In genomic region chr2:144719294-144719693, GRCm38 (mm10) we compare ENCODE assay signal across 18 mouse cellular contexts.
DNase-seq lines count a peak whose midpoint lies in the region; ATAC-seq and TF ChIP-seq lines count a peak whose summit lies in the region.
"Had no signal": no experiment of that assay in that cellular context is flagged by ENCODE, and none has a peak within 500 bp of the region (broad histone marks: within the 10 kb centered on the region; RNA-seq: fewer than 3 reads in every experiment).

No protein-coding gene starts in this region.

- no peak overlapping the region for H3K27ac ChIP-seq in hindbrain, embryonic 14.5 days
- H3K27ac ChIP-seq in hindbrain, embryonic 13.5 days = no peak overlapping the region
- 0 out of 2 replicates have a peak overlapping the region, but pooled peaks have one; percentile 4 for H3K27ac ChIP-seq in lung, postnatal 0 days (ENCODE audit: low read length)
- H3K27ac ChIP-seq in embryonic facial prominence, embryonic 10.5 days (replicated peaks) = peak overlapping the region; percentile 40; the same call in 1 of the 2 replicates
- peak overlapping the region; percentile 40; the same call in 1 of the 2 replicates for H3K27ac ChIP-seq in intestine, embryonic 15.5 days
- H3K27ac ChIP-seq: heart, embryonic 10.5 days; hindbrain, embryonic 12.5 days; neural tube, embryonic 15.5 days had no signal

- no peaks in the 10 kb centered on the region for H3K9me3 ChIP-seq in hindbrain, embryonic 14.5 days (ENCODE audit: control insufficient read depth, low read length)
- no peaks in the 10 kb centered on the region for H3K9me3 ChIP-seq in hindbrain, embryonic 13.5 days
- no peaks in the 10 kb centered on the region for H3K9me3 ChIP-seq in lung, postnatal 0 days (ENCODE audit: low read length)
- H3K9me3 ChIP-seq in embryonic facial prominence, embryonic 10.5 days = no peaks in the 10 kb centered on the region
- no peaks in the 10 kb centered on the region for H3K9me3 ChIP-seq in intestine, embryonic 15.5 days
- H3K9me3 ChIP-seq: heart, embryonic 10.5 days; hindbrain, embryonic 12.5 days; neural tube, embryonic 15.5 days had no signal

- 0 out of 2 replicates have a peak, but pooled peaks have one; percentile 33 for ATAC-seq in hindbrain, embryonic 14.5 days (ENCODE audit: low FRiP score)
- no peak for ATAC-seq in hindbrain, embryonic 13.5 days (ENCODE audit: low FRiP score)
- no peak for ATAC-seq in lung, postnatal 0 days
- ATAC-seq in intestine, embryonic 15.5 days = peak; percentile 35; the same call in 1 of the 2 replicates

- H3K36me3 ChIP-seq in hindbrain, embryonic 14.5 days (replicated peaks; ENCODE audit: control insufficient read depth, insufficient read depth) = no peaks in the 10 kb centered on the region
- no peaks in the 10 kb centered on the region for H3K36me3 ChIP-seq in hindbrain, embryonic 13.5 days
- no peaks in the 10 kb centered on the region for H3K36me3 ChIP-seq in lung, postnatal 0 days (ENCODE audit: insufficient read depth, low read length)
- no peaks in the 10 kb centered on the region for H3K36me3 ChIP-seq in embryonic facial prominence, embryonic 10.5 days (replicated peaks)
- H3K36me3 ChIP-seq in intestine, embryonic 15.5 days = no peaks in the 10 kb centered on the region
- H3K36me3 ChIP-seq: heart, embryonic 10.5 days; hindbrain, embryonic 12.5 days; neural tube, embryonic 15.5 days had no signal

- WGBS in hindbrain, embryonic 14.5 days = 72% methylated on average over 5 of the region's 5 CpGs
- WGBS in hindbrain, embryonic 13.5 days = 80% methylated on average over 5 of the region's 5 CpGs
- 80% methylated on average over 5 of the region's 5 CpGs for WGBS in lung, postnatal 0 days
- WGBS in embryonic facial prominence, embryonic 10.5 days = 79% methylated on average over 5 of the region's 5 CpGs
- WGBS in intestine, embryonic 15.5 days = 71% methylated on average over 5 of the region's 5 CpGs

- TF ChIP-seq EP300 in lung, postnatal 0 days (IDR thresholded peaks at IDR 0.05) = no peak

- H3K4me2 ChIP-seq in hindbrain, embryonic 14.5 days (replicated peaks) = no peak overlapping the region
- H3K4me2 ChIP-seq in hindbrain, embryonic 13.5 days = no peak overlapping the region
- H3K4me2 ChIP-seq in lung, postnatal 0 days (replicated peaks; ENCODE audit: low read depth, low read length) = no peak overlapping the region
- H3K4me2 ChIP-seq in intestine, embryonic 15.5 days (replicated peaks) = no peak overlapping the region
- H3K4me2 ChIP-seq: hindbrain, embryonic 12.5 days; liver, embryonic 11.5 days; neural tube, embryonic 15.5 days had no signal

- no peak for TF ChIP-seq CTCF in lung, postnatal 0 days (IDR thresholded peaks at IDR 0.05)

- no peaks in the 10 kb centered on the region for H3K27me3 ChIP-seq in hindbrain, embryonic 14.5 days (ENCODE audit: control insufficient read depth, insufficient read depth, low read length)
- H3K27me3 ChIP-seq in hindbrain, embryonic 13.5 days = no peaks in the 10 kb centered on the region
- H3K27me3 ChIP-seq in lung, postnatal 0 days (replicated peaks; ENCODE audit: insufficient read depth, low read length) = no peaks in the 10 kb centered on the region
- no peaks in the 10 kb centered on the region for H3K27me3 ChIP-seq in embryonic facial prominence, embryonic 10.5 days (replicated peaks; ENCODE audit: low read depth, poor library complexity, severe bottlenecking)
- H3K27me3 ChIP-seq in intestine, embryonic 15.5 days (replicated peaks) = no peaks in the 10 kb centered on the region
- H3K27me3 ChIP-seq: CH12.LX; hindbrain, embryonic 12.5 days; neural tube, embryonic 15.5 days had no signal

- H3K4me1 ChIP-seq in hindbrain, embryonic 14.5 days (replicated peaks; ENCODE audit: control insufficient read depth, insufficient read depth, low read length) = peaks cover 8% of the 10 kb centered on the region; the same call in 1 of the 2 replicates
- H3K4me1 ChIP-seq in hindbrain, embryonic 13.5 days (replicated peaks) = peaks cover 23% of the 10 kb centered on the region
- H3K4me1 ChIP-seq in lung, postnatal 0 days (ENCODE audit: insufficient read depth, low read depth, low read length) = no peaks in the 10 kb centered on the region
- H3K4me1 ChIP-seq in embryonic facial prominence, embryonic 10.5 days = peaks cover 9% of the 10 kb centered on the region
- H3K4me1 ChIP-seq in intestine, embryonic 15.5 days (replicated peaks) = 0 out of 2 replicates have a peak, but pooled peaks cover 4% of the 10 kb centered on the region

- no peak overlapping the region for H3K9ac ChIP-seq in hindbrain, embryonic 14.5 days
- H3K9ac ChIP-seq in hindbrain, embryonic 13.5 days = no peak overlapping the region
- no peak overlapping the region for H3K9ac ChIP-seq in lung, postnatal 0 days (replicated peaks; ENCODE audit: low read depth)
- H3K9ac ChIP-seq in intestine, embryonic 15.5 days = no peak overlapping the region
- H3K9ac ChIP-seq: hindbrain, embryonic 12.5 days; neural tube, embryonic 15.5 days had no signal

- no peak for DNase-seq in hindbrain, embryonic 14.5 days (ENCODE audit: low spot score)
- no peak for DNase-seq in lung, postnatal 0 days (ENCODE audit: low spot score)
- no peak for DNase-seq in lung, postnatal 25 days (ENCODE audit: low spot score)
- DNase-seq in embryonic facial prominence, embryonic 10.5 days (ENCODE audit: low spot score) = no peak
- DNase-seq in urinary bladder, adult 2 months (ENCODE audit: low spot score) = no peak
- DNase-seq: cerebellum, adult 8-10 months; heart, postnatal 10 days; kidney, adult 18-20 months; kidney, postnatal 10 days; thymus, adult 18-20 months; thymus, postnatal 4 days had no signal

- no peak overlapping the region for H3K4me3 ChIP-seq in hindbrain, embryonic 14.5 days (replicated peaks; ENCODE audit: low read length)
- no peak overlapping the region for H3K4me3 ChIP-seq in hindbrain, embryonic 13.5 days
- no peak overlapping the region for H3K4me3 ChIP-seq in lung, postnatal 0 days (ENCODE audit: low read depth, low read length)
- H3K4me3 ChIP-seq in embryonic facial prominence, embryonic 10.5 days = no peak overlapping the region
- H3K4me3 ChIP-seq in intestine, embryonic 15.5 days (replicated peaks) = no peak overlapping the region
- H3K4me3 ChIP-seq: heart, embryonic 10.5 days; hindbrain, embryonic 12.5 days; neural tube, embryonic 15.5 days had no signal

Comparison
In these comparisons a context has a peak if more than half of its experiments do, and no peak if none do; other contexts are left out.
1. ATAC-seq: peak in hindbrain, embryonic 14.5 days (single experiment) and intestine, embryonic 15.5 days (single experiment); none in hindbrain, embryonic 13.5 days (single experiment) and lung, postnatal 0 days (single experiment).
2. H3K27ac ChIP-seq: peak in lung, postnatal 0 days (single experiment), embryonic facial prominence, embryonic 10.5 days (single experiment) and intestine, embryonic 15.5 days (single experiment); none in hindbrain, embryonic 14.5 days (single experiment) and hindbrain, embryonic 13.5 days (single experiment).